Mouse (Mus musculus): ENCODE data around the gene Bcas1. TPM values are rescaled to one million over a fixed set of nuclear protein-coding genes. Genes with fewer than 3 reads are reported as not detected.

Bcas1 gene
- total and polyA plus RNA-seq, 3 experiments, result 0.13 to 0.35 TPM; not detected in 1

DNA sequence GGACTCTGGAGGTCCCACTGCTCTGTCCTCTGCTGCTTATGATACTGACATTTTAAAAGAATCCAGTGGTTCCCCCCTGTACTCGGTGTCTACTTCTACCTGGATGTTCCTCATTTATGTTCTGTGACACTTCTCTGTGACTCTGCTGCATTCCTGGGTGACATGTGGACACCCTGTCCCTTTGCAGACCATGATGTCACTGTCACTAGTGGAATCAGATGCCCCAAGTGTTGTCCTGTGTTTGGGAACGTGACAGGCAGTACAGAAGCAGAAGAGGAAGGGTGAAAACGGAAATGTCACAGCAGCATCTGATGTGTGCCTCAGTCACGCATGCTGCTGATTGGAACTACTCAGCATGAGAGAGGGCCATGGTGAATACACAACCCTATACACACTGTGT is 110.9 kb downstream of the Bcas1 start:
- Histone ChIP-seq H3K79me2 (ENCODE audit: control insufficient read depth, insufficient read depth, low read length, poor library complexity) (no peaks in the 10 kb centered on the region), H3K27ac (ENCODE audit: control insufficient read depth, low read depth, low read length) (no peak overlapping the region), H3K27me3 (ENCODE audit: control insufficient read depth in 1 of 2, insufficient read depth in 2 of 2, low read length in 2 of 2) (peaks cover 0 to 1% of the 10 kb centered on the region in 2 experiments; a peak in 1 of 4 replicates), H3K9ac (ENCODE audit: control insufficient read depth, low read depth, low read length, poor library complexity, severe bottlenecking) (no peak overlapping the region), H3K36me3 (ENCODE audit: control insufficient read depth in 1 of 2, insufficient read depth in 2 of 2, low read length in 2 of 2) (peaks cover 0 to 8% of the 10 kb centered on the region in 2 experiments; a peak in 2 of 4 replicates), H3K4me3 (ENCODE audit: control insufficient read depth in 1 of 2, insufficient read depth in 1 of 2, low read depth in 2 of 2, low read length in 2 of 2) (no peak overlapping the region), H3K9me3 (replicated peaks; ENCODE audit: insufficient read depth, low read length) (no peaks in the 10 kb centered on the region), H3K4me1 (ENCODE audit: control insufficient read depth in 1 of 2, insufficient read depth in 2 of 2, low read length in 2 of 2) (peaks cover 7 to 12% of the 10 kb centered on the region in 2 experiments)
- no peak for DNase-seq (ENCODE audit: low read depth, low spot score)
- no peak for TF ChIP-seq NELFE (IDR thresholded peaks at IDR 0.05; ENCODE audit: low read depth, low read length)
- TF ChIP-seq MYC (IDR thresholded peaks at IDR 0.05; ENCODE audit: low read depth, low read length), result no peak
- TF ChIP-seq ZMIZ1 (IDR thresholded peaks at IDR 0.05; ENCODE audit: low read depth, low read length), result no peak
- no peak for TF ChIP-seq RCOR1 (IDR thresholded peaks at IDR 0.05; ENCODE audit: low read depth, low read length)
- no peak for TF ChIP-seq GABPA (IDR thresholded peaks at IDR 0.05; ENCODE audit: low read depth, low read length)
- TF ChIP-seq SMC3 (IDR thresholded peaks at IDR 0.05; ENCODE audit: low read depth, low read length), result no peak
- no peak for TF ChIP-seq TCF12 (IDR thresholded peaks at IDR 0.05; ENCODE audit: low read depth, low read length)
- no peak for TF ChIP-seq USF1 (IDR thresholded peaks at IDR 0.05; ENCODE audit: low read depth, low read length)
- no peak for TF ChIP-seq CTCF (IDR thresholded peaks at IDR 0.05 in 2 of 3, conservative IDR thresholded peaks at IDR 0.05 in 1 of 3; ENCODE audit: control insufficient read depth in 1 of 3, insufficient read depth in 1 of 3, low read depth in 2 of 3, low read length in 3 of 3, poor library complexity in 1 of 3, severe bottlenecking in 1 of 3)
- TF ChIP-seq GATA1 (IDR thresholded peaks at IDR 0.05; ENCODE audit: low read depth, low read length), result no peak
- no peak for TF ChIP-seq CHD2 (IDR thresholded peaks at IDR 0.05; ENCODE audit: low read length)
- no peak for TF ChIP-seq MAX (IDR thresholded peaks at IDR 0.05; ENCODE audit: low read length)
- TF ChIP-seq CHD1 (IDR thresholded peaks at IDR 0.05; ENCODE audit: low read depth, low read length), result no peak
- no peak for TF ChIP-seq MXI1 (IDR thresholded peaks at IDR 0.05; ENCODE audit: low read depth, low read length)
- no peak for TF ChIP-seq TAL1 (IDR thresholded peaks at IDR 0.05; ENCODE audit: low read length)
- TF ChIP-seq USF2 (IDR thresholded peaks at IDR 0.05; ENCODE audit: borderline replicate concordance in 1 of 2, insufficient read depth in 1 of 2, low read depth in 1 of 2, low read length in 2 of 2), result no peak
- no peak for TF ChIP-seq HCFC1 (IDR thresholded peaks at IDR 0.05; ENCODE audit: low read depth, low read length)
- TF ChIP-seq ETS1 (IDR thresholded peaks at IDR 0.05; ENCODE audit: low read depth, low read length), result no peak
- no peak for TF ChIP-seq JUND (IDR thresholded peaks at IDR 0.05; ENCODE audit: low read depth, low read length)

- Histone ChIP-seq H3K27ac (ENCODE audit: control insufficient read depth, low read depth, low read length) (no peak overlapping the region), H3K36me3 (ENCODE audit: control insufficient read depth in 1 of 2, insufficient read depth in 2 of 2, low read length in 2 of 2) (peaks cover 0 to 5% of the 10 kb centered on the region in 2 experiments; a peak in 2 of 4 replicates), H3K9ac (ENCODE audit: control insufficient read depth, low read depth, low read length, poor library complexity, severe bottlenecking) (no peak overlapping the region), H3K4me3 (ENCODE audit: control insufficient read depth in 1 of 2, insufficient read depth in 1 of 2, low read depth in 2 of 2, low read length in 2 of 2) (no peak overlapping the region), H3K9me3 (replicated peaks; ENCODE audit: insufficient read depth, low read length) (no peaks in the 10 kb centered on the region), H3K27me3 (ENCODE audit: control insufficient read depth in 1 of 2, insufficient read depth in 2 of 2, low read length in 2 of 2) (peaks cover 0 to 1% of the 10 kb centered on the region in 2 experiments; a peak in 1 of 4 replicates), H3K79me2 (ENCODE audit: control insufficient read depth, insufficient read depth, low read length, poor library complexity) (no peaks in the 10 kb centered on the region), H3K4me1 (ENCODE audit: control insufficient read depth in 1 of 2, insufficient read depth in 2 of 2, low read length in 2 of 2) (peaks cover 7 to 8% of the 10 kb centered on the region in 2 experiments)
- DNase-seq (ENCODE audit: low read depth, low spot score), result no peak
- TF ChIP-seq USF1 (IDR thresholded peaks at IDR 0.05; ENCODE audit: low read depth, low read length) (no peak), ZMIZ1 (IDR thresholded peaks at IDR 0.05; ENCODE audit: low read depth, low read length) (no peak), MAX (IDR thresholded peaks at IDR 0.05; ENCODE audit: low read length) (no peak), HCFC1 (IDR thresholded peaks at IDR 0.05; ENCODE audit: low read depth, low read length) (no peak), POLR2AphosphoS5 (IDR thresholded peaks at IDR 0.05; ENCODE audit: borderline replicate concordance, low read depth, low read length) (no peak), ELF1 (IDR thresholded peaks at IDR 0.05; ENCODE audit: low read depth, low read length) (no peak), ZC3H11A (IDR thresholded peaks at IDR 0.05; ENCODE audit: low read depth, low read length) (no peak), ETS1 (IDR thresholded peaks at IDR 0.05; ENCODE audit: low read depth, low read length) (no peak), RAD21 (IDR thresholded peaks at IDR 0.05; ENCODE audit: low read depth, low read length) (no peak), TCF12 (IDR thresholded peaks at IDR 0.05; ENCODE audit: low read depth, low read length) (no peak), POLR2A (IDR thresholded peaks at IDR 0.05; ENCODE audit: control insufficient read depth in 1 of 2, insufficient read depth in 1 of 2, low read depth in 1 of 2, low read length in 2 of 2, poor library complexity in 1 of 2) (no peak), MAFK (IDR thresholded peaks at IDR 0.05; ENCODE audit: borderline replicate concordance, low read depth, low read length) (no peak), EP300 (IDR thresholded peaks at IDR 0.05; ENCODE audit: low read depth in 1 of 2, low read length in 2 of 2) (no peak), CHD2 (IDR thresholded peaks at IDR 0.05; ENCODE audit: low read length) (no peak), NELFE (IDR thresholded peaks at IDR 0.05; ENCODE audit: low read depth, low read length) (no peak), TBP (IDR thresholded peaks at IDR 0.05; ENCODE audit: low read depth, low read length) (no peak)
These were observed 111.3 kb downstream of the Bcas1 start for GRCm38 (mm10) chr2:170316344-170316743.

Data from MEL (cell line).